Mouse (Mus musculus): ENCODE measurements at regions not wholly inside any gene's neighbourhood (a gene's known extent, or its start where the extent isn't known, plus 50 kb on each side); places are given as distances from the start of the nearest gene placed in this dataset.
A peak's percentile ranks its signal among the peaks of the same experiment; 100 is the strongest.
"Not testable (repeated sequence)": the region's sequence is repeated elsewhere in the genome, so short reads cannot be mapped to it uniquely, and the experiment has no call there.

GRCm38 (mm10) chr8:126081279-126081678 is 86.3 kb downstream of the Kcnk1 start:
- peak; percentile 9 to 15 for DNase-seq

DNA sequence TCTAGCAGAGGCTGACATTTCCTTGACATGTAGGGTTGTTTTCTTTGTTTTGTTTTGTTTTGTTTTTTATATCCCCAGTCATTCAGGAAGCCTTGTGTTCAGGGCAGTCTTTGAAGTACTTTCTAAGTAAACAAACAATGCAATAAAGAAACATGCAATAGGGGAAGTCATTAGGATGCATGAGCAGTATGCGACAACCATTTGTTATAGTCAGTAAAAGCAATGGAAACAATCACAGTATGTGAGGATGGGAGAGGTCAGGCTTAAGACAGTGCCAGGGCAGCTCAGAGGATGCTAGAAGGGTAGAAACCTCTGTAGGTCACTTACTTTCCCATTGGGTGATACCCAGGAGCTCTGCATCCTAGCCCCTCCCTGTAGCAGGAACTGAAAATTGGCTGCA is 87.9 kb downstream of the Kcnk1 start:
- no peak for DNase-seq
- intact Hi-C loops (cut with DNase I) = no loop called here

More at GRCm38 (mm10) chr8:126081279-126081678, 86.3 kb downstream of the Kcnk1 start:
- intact Hi-C loops (cut with DNase I) = loop anchor here (2.0 kb wide), 1 partner anchor 130 kb away; no protein-coding TSS in a partner anchor

GRCm38 (mm10) chr8:126090772-126091171 is 95.8 kb downstream of the Kcnk1 start:
- DNase-seq = no peak
- intact Hi-C loops (cut with DNase I) = no loop called here

DNA sequence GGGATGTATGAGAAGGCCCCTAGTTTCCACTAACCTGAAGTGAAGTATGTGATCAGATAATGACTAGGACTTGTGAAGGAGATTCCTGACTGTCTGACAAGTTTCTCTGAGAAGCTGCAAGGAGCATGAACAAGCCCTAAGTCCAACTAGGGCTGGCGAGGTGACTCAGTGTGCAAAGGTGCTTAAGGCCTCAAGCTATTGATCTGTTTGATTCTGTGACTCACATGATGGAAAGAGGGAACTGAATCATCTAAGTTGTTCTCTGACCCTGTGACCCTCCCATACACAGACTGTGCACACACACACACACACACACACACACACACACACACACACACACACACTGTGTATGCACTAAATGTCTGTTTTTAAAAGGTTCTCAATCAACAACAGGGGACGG is 99.0 kb downstream of the Kcnk1 start:
- intact Hi-C loops (cut with DNase I) = no loop called here
- DNase-seq = no peak

- no peak for DNase-seq
- intact Hi-C loops (cut with DNase I) = no loop called here
Observed at GRCm38 (mm10) chr8:126096056-126096455, 101.1 kb downstream of the Kcnk1 start.

DNA sequence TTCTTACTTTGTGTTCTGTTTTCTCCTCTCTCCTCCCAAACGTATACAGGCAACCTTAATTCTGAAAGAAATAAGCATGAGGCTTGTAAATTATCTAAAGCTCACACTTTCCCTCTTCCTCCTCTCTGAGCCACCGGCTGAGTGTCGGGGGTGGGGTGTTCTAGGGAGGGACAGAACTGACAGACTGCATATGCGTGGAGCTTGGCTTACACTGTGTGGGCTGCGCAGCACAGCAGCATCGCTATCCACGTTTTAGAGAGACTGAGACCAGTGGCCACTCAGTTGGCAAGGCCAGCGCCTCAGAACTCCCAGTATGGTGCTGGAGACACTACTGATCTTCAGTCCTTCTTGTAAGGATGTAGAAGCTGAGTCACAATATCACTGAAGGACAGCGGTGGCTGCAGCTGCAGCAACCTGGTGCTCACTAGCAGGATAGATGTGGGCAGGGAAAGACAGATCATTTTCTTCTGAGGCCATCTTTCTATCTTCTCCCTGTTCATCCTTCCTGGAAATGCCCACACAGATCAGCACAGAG is 101.7 kb downstream of the Kcnk1 start:
- intact Hi-C loops (cut with DNase I) = no loop called here
- DNase-seq = no peak

DNA sequence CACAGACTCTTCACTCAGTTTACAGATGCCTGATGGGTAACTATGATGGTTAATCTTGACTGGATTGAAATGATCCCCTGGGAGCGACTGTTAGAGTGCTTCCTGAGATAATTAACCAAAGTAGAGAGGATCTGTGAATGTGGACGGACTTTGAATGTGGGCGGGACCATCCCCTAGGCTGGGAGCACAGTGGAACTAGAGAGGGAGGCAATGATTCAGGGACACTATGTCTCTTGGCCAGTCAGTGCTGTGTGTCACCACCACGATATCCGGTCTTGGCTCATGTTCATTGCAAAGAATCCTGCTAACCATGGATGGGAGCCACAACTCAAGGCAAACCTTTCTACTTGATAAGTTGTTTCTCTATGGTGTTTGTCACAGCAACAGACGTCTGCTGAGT is 103.9 kb downstream of the Kcnk1 start:
- no peak for DNase-seq
- intact Hi-C loops (cut with DNase I) = no loop called here

GRCm38 (mm10) chr8:126099889-126100288 is 104.9 kb downstream of the Kcnk1 start:
- no peak for DNase-seq
- intact Hi-C loops (cut with DNase I) = no loop called here

DNA sequence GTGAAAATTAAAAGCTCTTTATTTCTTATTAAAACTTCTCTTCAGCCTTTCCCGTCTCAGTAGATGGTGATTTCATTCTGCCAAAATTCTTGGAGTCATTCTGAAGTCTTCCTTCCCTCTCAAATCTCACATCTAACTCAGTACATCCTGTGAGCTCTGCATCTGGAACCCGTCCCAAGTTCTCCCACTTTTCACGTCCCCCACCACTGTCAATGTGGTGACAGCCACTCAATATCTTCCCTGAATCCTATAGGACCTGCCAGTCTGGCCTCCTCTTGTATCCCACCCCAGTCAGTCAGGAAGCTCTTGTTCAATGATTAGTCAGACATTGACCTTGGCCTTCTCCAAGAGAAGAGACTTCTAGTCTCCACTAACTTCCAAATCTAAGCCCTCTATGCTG is 110.1 kb downstream of the Kcnk1 start:
- DNase-seq = no peak
- intact Hi-C loops (cut with DNase I) = no loop called here

- no peak for DNase-seq
- intact Hi-C loops (cut with DNase I) = no loop called here
Observed at GRCm38 (mm10) chr8:126126041-126126440, 131.1 kb downstream of the Kcnk1 start.

GRCm38 (mm10) chr8:126132076-126132475 is 137.1 kb downstream of the Kcnk1 start:
- peak; percentile 21 to 22 for DNase-seq
- intact Hi-C loops (cut with DNase I) = no loop called here

GRCm38 (mm10) chr8:126132918-126133317 is 137.9 kb downstream of the Kcnk1 start:
- DNase-seq; intact Hi-C loops (cut with DNase I): not testable (repeated sequence)

DNA sequence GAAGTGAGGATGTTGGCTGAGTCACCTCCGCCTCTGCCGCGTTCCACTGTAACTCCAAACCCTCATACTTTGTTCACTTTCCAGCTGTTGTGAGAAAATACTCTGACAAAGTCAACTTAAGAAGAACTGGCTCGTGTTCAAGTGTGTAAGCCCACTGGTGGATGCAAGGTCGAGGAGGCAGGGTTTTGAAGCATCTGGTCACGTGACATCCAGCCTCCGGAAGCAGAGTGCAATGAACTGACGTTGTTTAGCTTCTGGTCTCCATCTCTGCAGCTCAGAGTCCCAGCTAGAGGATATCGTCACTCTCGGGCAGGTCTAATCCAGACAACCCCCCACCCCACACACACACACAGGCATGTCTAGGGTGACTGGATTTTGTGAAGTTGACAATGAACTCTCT is 140.1 kb downstream of the Kcnk1 start:
- intact Hi-C loops (cut with DNase I) = no loop called here
- no peak for DNase-seq

- intact Hi-C loops (cut with DNase I) = no loop called here
- no peak for DNase-seq
Observed at GRCm38 (mm10) chr8:126135573-126135972, 140.6 kb downstream of the Kcnk1 start.

- intact Hi-C loops (cut with DNase I) = no loop called here
Observed at GRCm38 (mm10) chr8:126136946-126137345, 142.0 kb downstream of the Kcnk1 start.

GRCm38 (mm10) chr8:126137452-126137851 is 142.5 kb downstream of the Kcnk1 start:
- DNase-seq = no peak
- intact Hi-C loops (cut with DNase I) = no loop called here

More at GRCm38 (mm10) chr8:126136946-126137345, 142.0 kb downstream of the Kcnk1 start:
- DNase-seq = no peak

- intact Hi-C loops (cut with DNase I) = no loop called here
- DNase-seq = peak; percentile 12 to 26
Observed at GRCm38 (mm10) chr8:126138645-126139545, 143.9 kb downstream of the Kcnk1 start.

DNA sequence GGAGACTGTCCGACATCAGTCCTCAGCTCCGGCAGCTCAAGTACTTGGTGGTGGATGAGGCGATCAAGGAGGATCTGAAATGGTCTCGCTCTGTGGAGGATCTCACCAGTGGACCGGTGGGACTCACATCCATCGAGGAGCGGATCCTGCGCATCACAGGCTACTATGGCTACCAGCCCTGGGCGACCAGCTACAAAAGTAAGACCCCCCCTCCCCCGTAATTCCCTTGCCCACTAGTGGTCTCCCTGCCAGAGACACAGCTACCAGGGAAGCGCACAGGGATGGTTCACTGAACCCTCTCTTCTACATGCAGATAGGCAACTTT is 144.5 kb downstream of the Kcnk1 start:
- DNase-seq = no peak
- intact Hi-C loops (cut with DNase I) = no loop called here

DNA sequence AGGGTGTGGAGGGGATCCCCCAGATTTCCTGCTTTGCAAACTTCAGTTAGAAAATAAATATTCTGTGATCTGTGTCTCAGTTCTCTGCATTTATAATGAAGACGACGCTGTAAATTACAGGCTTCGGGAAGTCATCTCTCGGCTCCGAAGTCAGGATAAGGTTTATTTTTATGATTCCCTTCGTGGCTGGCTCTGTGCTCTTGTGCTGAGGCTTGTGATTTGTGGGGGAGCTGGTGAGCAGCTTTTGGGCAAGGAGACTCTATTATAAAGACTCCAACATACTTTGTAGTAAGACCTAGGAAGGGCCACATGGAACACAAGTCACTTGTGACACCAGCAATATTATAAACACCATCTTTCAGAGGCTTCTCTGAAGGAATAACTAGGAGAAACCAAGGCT is 146.0 kb downstream of the Kcnk1 start:
- no peak for DNase-seq
- intact Hi-C loops (cut with DNase I) = no loop called here

DNA sequence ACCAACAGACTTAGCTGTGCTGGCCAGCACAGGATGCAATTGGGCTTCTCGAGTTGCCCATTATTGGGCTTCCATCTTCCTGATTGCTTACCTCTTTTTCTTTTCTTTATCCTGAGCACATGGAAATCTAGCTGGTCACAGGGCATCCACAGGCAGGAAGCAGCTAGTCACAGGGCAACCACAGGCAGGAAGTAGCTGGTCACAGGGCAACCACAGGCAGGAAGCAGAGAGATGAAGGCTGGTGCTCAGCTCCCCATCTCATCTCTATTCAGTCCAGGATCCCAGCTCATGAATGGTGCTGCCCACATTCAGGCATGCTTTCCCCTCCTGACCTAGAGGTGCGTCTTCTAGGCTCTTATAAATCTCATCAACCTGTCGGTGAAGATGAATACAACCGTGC is 146.8 kb upstream of the Slc35f3 start:
- intact Hi-C loops (cut with DNase I) = no loop called here
- DNase-seq = no peak

- no peak for DNase-seq
- intact Hi-C loops (cut with DNase I) = no loop called here
Observed at GRCm38 (mm10) chr8:126153955-126154354, 144.4 kb upstream of the Slc35f3 start.

DNA sequence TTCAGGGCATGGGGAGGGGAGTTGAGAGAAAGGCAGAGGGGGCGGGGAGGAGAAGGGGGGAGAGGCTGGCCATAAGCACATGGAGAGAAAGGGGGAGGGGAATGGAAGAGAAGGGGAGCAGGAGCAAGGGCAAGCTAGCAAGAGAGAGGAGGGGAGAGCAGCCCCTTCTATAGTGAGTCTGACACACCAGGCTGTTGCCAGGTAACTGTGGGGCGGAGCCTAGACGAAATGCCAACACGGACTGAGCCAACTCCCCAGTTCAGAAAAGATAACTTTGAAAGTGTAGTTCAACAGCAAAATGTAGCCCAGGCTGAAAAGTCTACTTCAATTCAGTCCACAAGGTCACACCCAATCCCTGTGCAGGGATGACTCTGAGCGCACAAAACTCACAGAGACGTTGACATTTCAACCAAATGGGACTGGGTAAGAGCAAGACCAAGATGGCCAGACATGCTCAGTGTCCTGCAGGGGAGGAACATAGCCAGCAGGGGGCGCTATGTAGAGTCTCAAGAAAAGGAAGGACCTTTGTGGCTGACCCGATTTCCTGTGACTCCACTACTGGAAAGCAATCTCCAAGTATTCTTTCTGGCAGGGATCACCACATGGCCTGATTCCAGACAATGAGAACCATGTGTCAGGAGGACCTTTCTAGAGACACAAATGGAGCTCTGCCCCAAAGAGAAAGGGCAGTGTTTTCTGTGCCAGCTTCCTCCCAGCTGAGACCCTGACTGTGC is 140.7 kb upstream of the Slc35f3 start:
- intact Hi-C loops (cut with DNase I) = no loop called here
- peak; percentile 57 to 58 for DNase-seq
